Mouse (Mus musculus): ENCODE results near the gene Aqp2. TPM values are rescaled to one million over a fixed set of nuclear protein-coding genes. Genes with fewer than 3 reads are reported as not detected.

Gene Aqp2
- polyA plus RNA-seq, 1 experiment from 2014 or later: not detected

DNA sequence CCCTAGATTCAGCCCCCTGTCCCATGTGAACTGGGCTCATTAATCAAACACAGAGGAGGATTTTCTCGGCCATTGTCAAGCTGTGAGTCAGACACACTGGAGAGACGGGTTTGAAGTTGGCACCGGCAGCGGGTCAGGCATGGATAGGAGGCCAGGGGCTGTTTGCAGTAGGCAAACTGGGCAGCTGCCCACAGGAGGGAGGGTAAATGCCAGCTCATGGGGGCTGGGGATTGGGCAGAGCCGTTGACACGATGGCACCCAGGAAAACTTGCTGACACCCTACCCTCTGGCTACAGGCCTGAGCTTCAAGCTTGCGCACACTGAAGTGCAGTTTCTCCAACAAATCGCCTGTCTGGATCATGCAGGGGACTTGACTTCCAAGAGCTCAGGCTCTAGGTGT, 13.3 kb downstream of the Aqp2 start:
- no peak overlapping the region for H3K4me2 ChIP-seq (ENCODE audit: low read length)
- WGBS: 68% methylated on average over 8 of the region's 8 CpGs
- no peak overlapping the region for H3K4me3 ChIP-seq (ENCODE audit: control insufficient read depth in 1 of 2, insufficient read depth in 1 of 2, low read depth in 1 of 2, low read length in 2 of 2)
- no peak for ATAC-seq (ENCODE audit: insufficient number of reproducible peaks, insufficient read depth, low FRiP score, low read depth)
- H3K27ac ChIP-seq (replicated peaks in 1 of 2; ENCODE audit: control insufficient read depth in 1 of 2, insufficient read depth in 1 of 2, low read depth in 2 of 2, low read length in 2 of 2): no peak overlapping the region
- H3K4me1 ChIP-seq (ENCODE audit: control insufficient read depth in 2 of 2, insufficient read depth in 2 of 2, low read length in 2 of 2): peaks cover 0 to 8% of the 10 kb centered on the region in 2 experiments; a peak in 2 of 4 replicates
- no peak overlapping the region for H3K9ac ChIP-seq (ENCODE audit: low read length)
- H3K27me3 ChIP-seq (ENCODE audit: control insufficient read depth, insufficient read depth, low read length): peaks cover 91% of the 10 kb centered on the region
- no peaks in the 10 kb centered on the region for H3K36me3 ChIP-seq (ENCODE audit: control insufficient read depth, insufficient read depth, low read length)
- no peaks in the 10 kb centered on the region for H3K9me3 ChIP-seq (ENCODE audit: control insufficient read depth, low read length)

DNA sequence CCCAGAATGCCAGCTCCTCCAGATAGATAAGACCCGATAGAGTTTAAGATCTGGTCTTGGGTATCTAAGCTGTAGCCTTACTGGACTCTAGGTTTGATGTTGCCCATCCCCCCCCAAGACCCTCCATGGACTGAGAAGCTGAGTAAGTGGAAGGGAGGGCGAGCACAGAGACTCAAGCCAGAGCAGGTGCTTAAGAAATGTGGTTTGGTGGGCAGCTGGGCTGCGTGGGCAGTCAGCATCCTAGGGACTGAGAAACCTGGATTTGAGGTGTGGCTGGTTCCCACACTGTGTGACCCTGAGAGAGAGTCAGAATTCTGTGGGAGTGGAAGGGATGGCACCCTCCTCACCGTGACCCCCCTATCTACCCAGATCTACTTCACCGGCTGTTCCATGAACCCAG, 14.0 kb downstream of the Aqp2 start:
- H3K27me3 ChIP-seq (ENCODE audit: control insufficient read depth, insufficient read depth, low read length): peaks cover 91% of the 10 kb centered on the region
- H3K27ac ChIP-seq (replicated peaks in 1 of 2; ENCODE audit: control insufficient read depth in 1 of 2, insufficient read depth in 1 of 2, low read depth in 2 of 2, low read length in 2 of 2): no peak overlapping the region
- 76% methylated on average over 5 of the region's 5 CpGs for WGBS
- no peak overlapping the region for H3K9ac ChIP-seq (ENCODE audit: low read length)
- ATAC-seq (ENCODE audit: insufficient number of reproducible peaks, insufficient read depth, low FRiP score, low read depth): no peak
- H3K4me1 ChIP-seq (ENCODE audit: control insufficient read depth in 2 of 2, insufficient read depth in 2 of 2, low read length in 2 of 2): peaks cover 0 to 8% of the 10 kb centered on the region in 2 experiments; a peak in 2 of 4 replicates
- no peaks in the 10 kb centered on the region for H3K9me3 ChIP-seq (ENCODE audit: control insufficient read depth, low read length)
- no peak overlapping the region for H3K4me2 ChIP-seq (ENCODE audit: low read length)
- H3K36me3 ChIP-seq (ENCODE audit: control insufficient read depth, insufficient read depth, low read length): no peaks in the 10 kb centered on the region
- H3K4me3 ChIP-seq (ENCODE audit: control insufficient read depth in 1 of 2, insufficient read depth in 1 of 2, low read depth in 1 of 2, low read length in 2 of 2): no peak overlapping the region

DNA sequence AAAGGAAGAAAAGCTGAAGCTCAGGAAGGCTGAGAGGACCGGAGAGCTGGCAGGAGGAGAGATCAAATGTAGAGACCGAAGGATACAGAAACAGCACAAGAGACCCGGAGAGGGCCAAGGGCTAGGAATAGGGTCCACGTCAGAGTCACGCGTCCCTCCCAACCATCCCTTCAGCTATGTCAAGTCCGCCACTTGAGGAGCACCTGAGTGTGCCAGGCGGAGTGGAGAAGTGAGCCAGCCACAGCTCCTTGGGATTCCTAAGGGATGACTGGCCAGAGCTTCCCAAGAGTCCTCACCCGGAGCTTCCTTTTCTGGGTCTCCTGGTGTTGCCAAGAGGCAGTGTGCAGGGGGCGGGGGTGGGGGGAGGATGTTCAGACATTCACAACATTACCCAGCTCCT, 16.1 kb downstream of the Aqp2 start:
- H3K9ac ChIP-seq (ENCODE audit: low read length): no peak overlapping the region
- ATAC-seq (ENCODE audit: insufficient number of reproducible peaks, insufficient read depth, low FRiP score, low read depth): no peak
- H3K27me3 ChIP-seq (ENCODE audit: control insufficient read depth, insufficient read depth, low read length): peaks cover 85% of the 10 kb centered on the region
- no peak overlapping the region for H3K4me3 ChIP-seq (ENCODE audit: control insufficient read depth in 1 of 2, insufficient read depth in 1 of 2, low read depth in 1 of 2, low read length in 2 of 2)
- peaks cover 2 to 12% of the 10 kb centered on the region in 2 experiments; a peak in 3 of 4 replicates for H3K4me1 ChIP-seq (ENCODE audit: control insufficient read depth in 2 of 2, insufficient read depth in 2 of 2, low read length in 2 of 2)
- no peak overlapping the region for H3K27ac ChIP-seq (replicated peaks in 1 of 2; ENCODE audit: control insufficient read depth in 1 of 2, insufficient read depth in 1 of 2, low read depth in 2 of 2, low read length in 2 of 2)
- no peaks in the 10 kb centered on the region for H3K9me3 ChIP-seq (ENCODE audit: control insufficient read depth, low read length)
- 72% methylated on average over 9 of the region's 10 CpGs for WGBS
- H3K4me2 ChIP-seq (ENCODE audit: low read length): no peak overlapping the region
- H3K36me3 ChIP-seq (ENCODE audit: control insufficient read depth, insufficient read depth, low read length): no peaks in the 10 kb centered on the region

DNA sequence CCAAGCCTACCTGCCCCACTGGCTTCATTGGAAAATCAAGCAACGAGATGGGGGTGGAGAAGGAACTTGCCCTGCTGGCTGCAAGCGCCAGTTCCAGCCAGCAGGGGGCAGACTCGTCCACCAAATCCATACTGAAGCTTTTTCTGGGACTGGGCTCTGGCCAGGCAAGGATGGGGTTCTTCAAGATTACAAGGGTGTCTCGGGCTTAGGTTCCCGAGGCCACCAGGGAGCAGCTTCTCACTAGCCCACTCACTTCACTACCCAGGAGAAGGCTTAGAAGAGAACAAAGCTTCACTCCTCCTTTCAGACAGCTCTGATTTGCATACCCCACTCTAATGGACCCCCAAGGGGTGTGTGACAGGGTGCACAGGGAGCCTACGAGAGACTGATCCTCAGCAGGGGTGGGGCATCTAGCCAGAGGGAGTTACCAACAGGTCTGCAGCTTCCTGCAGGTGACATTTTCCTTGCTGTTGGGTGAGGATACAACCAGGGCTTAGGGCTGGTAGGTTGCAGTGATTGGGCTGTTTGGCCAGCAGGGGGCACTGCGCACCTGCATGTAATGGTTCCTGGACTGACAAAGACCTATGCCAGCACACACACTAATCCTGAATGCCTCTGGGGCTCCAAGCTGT, 17.3 kb downstream of the Aqp2 start:
- peaks cover 80% of the 10 kb centered on the region for H3K27me3 ChIP-seq (ENCODE audit: control insufficient read depth, insufficient read depth, low read length)
- H3K4me1 ChIP-seq (ENCODE audit: control insufficient read depth in 2 of 2, insufficient read depth in 2 of 2, low read length in 2 of 2): peaks cover 3 to 8% of the 10 kb centered on the region in 2 experiments; a peak in 3 of 4 replicates
- H3K4me3 ChIP-seq (ENCODE audit: control insufficient read depth in 1 of 2, insufficient read depth in 1 of 2, low read depth in 1 of 2, low read length in 2 of 2): no peak overlapping the region
- ATAC-seq (ENCODE audit: insufficient number of reproducible peaks, insufficient read depth, low FRiP score, low read depth): peak; percentile 38; the same call in 1 of the 2 replicates
- no peak overlapping the region for H3K27ac ChIP-seq (replicated peaks in 1 of 2; ENCODE audit: control insufficient read depth in 1 of 2, insufficient read depth in 1 of 2, low read depth in 2 of 2, low read length in 2 of 2)
- no peak overlapping the region for H3K9ac ChIP-seq (ENCODE audit: low read length)
- WGBS: 1% methylated on average over 7 of the region's 7 CpGs
- no peak overlapping the region for H3K4me2 ChIP-seq (ENCODE audit: low read length)
- H3K36me3 ChIP-seq (ENCODE audit: control insufficient read depth, insufficient read depth, low read length): no peaks in the 10 kb centered on the region
- H3K9me3 ChIP-seq (ENCODE audit: control insufficient read depth, low read length): no peaks in the 10 kb centered on the region

DNA sequence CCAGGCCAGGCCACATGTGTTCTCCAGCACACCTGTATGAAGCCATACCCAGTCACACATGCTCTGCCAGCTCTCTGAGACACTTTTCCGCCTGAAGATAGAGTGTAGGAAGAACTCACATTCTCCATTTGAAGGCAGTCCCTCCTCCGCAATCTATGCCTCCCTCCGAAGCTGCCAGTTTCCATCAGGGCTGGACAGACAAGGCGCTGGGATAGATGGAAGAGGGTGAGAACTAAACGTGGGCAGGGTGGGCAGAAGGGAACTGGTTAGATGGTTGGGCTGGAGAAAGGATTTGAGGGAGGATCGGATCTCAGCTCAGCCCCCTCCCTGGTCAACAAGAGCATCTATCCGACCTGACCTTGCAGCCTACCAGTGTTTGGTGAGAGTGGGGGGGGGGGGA, 18.0 kb downstream of the Aqp2 start:
- no peak for ATAC-seq (ENCODE audit: insufficient number of reproducible peaks, insufficient read depth, low FRiP score, low read depth)
- Histone ChIP-seq H3K27ac (replicated peaks in 1 of 2; ENCODE audit: control insufficient read depth in 1 of 2, insufficient read depth in 1 of 2, low read depth in 2 of 2, low read length in 2 of 2) (no peak overlapping the region), H3K4me1 (ENCODE audit: control insufficient read depth in 2 of 2, insufficient read depth in 2 of 2, low read length in 2 of 2) (peaks cover 9 to 13% of the 10 kb centered on the region in 2 experiments; a peak in 3 of 4 replicates), H3K4me3 (ENCODE audit: control insufficient read depth in 1 of 2, insufficient read depth in 1 of 2, low read depth in 1 of 2, low read length in 2 of 2) (no peak overlapping the region), H3K27me3 (ENCODE audit: control insufficient read depth, insufficient read depth, low read length) (peaks cover 73% of the 10 kb centered on the region), H3K9ac (ENCODE audit: low read length) (no peak overlapping the region), H3K9me3 (ENCODE audit: control insufficient read depth, low read length) (no peaks in the 10 kb centered on the region), H3K36me3 (ENCODE audit: control insufficient read depth, insufficient read depth, low read length) (no peaks in the 10 kb centered on the region), H3K4me2 (ENCODE audit: low read length) (no peak overlapping the region)
- WGBS: 58% methylated on average over 7 of the region's 7 CpGs

DNA sequence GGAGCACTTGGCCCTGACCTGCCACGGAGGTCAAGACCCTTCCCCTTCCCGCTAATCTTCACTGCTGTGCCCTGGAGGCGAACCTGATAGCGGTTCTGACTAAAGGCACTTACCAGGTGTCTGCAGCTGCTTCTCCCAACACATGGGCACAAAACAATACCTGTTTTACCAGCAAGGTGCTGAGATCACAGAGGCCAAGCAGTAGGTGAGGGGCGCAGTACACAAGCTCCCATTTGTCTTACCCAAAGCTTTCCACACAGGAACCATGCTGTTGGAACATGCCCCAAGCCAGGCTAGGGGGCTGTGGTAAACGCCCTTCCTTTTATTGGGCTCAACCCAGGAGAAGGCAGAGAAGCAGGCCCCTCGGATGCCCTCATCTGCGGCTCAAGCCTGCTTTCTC, 18.7 kb downstream of the Aqp2 start:
- peaks cover 12 to 17% of the 10 kb centered on the region in 2 experiments for H3K4me1 ChIP-seq (ENCODE audit: control insufficient read depth in 2 of 2, insufficient read depth in 2 of 2, low read length in 2 of 2)
- ATAC-seq (ENCODE audit: insufficient number of reproducible peaks, insufficient read depth, low FRiP score, low read depth): no peak
- no peak overlapping the region for H3K4me2 ChIP-seq (ENCODE audit: low read length)
- no peak overlapping the region for H3K9ac ChIP-seq (ENCODE audit: low read length)
- no peaks in the 10 kb centered on the region for H3K36me3 ChIP-seq (ENCODE audit: control insufficient read depth, insufficient read depth, low read length)
- H3K27me3 ChIP-seq (ENCODE audit: control insufficient read depth, insufficient read depth, low read length): peaks cover 71% of the 10 kb centered on the region
- no peaks in the 10 kb centered on the region for H3K9me3 ChIP-seq (ENCODE audit: control insufficient read depth, low read length)
- WGBS: 46% methylated on average over 8 of the region's 8 CpGs
- no peak overlapping the region for H3K27ac ChIP-seq (replicated peaks in 1 of 2; ENCODE audit: control insufficient read depth in 1 of 2, insufficient read depth in 1 of 2, low read depth in 2 of 2, low read length in 2 of 2)
- H3K4me3 ChIP-seq (ENCODE audit: control insufficient read depth in 1 of 2, insufficient read depth in 1 of 2, low read depth in 1 of 2, low read length in 2 of 2): no peak overlapping the region

DNA sequence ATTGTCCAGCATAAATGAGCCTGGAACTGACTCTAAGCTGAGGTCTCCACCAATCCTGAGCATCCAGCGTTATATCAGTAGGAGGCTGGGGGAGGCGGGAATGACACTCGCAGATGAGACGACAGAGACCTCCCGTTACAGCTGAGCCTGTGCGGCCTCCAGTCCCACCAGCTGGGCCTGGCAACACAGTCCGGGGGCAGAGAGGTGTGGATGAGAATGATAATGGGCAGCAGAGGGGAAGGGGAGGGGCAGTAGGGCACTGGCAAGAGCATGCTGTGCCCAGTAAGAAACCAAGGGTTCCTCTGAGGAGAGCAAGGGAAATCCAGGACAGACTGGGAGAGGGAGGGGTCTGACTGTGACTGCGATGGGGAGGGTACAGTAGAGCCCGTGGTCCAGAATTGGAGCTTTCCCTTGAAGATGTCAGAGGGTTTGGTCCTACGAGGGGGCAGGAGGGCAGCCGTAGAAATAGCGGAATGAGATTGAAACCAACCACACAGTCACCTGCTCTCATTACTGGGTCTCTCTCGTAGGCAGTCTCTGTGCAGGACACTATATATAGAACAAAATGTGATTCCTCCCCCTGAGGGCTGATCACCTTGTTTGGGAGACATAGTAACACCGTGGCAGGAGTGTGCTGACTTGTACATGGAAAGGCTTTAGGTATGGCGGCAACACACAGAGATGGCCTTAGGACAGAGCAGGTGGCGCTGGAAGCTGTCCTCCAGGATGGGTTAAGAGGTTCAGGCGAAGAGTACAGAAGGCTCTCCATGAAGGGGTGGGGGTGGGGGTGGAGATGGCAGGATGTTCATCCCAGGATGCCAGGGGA, 20.6 kb downstream of the Aqp2 start:
- ATAC-seq (ENCODE audit: insufficient number of reproducible peaks, insufficient read depth, low FRiP score, low read depth): no peak
- Histone ChIP-seq H3K36me3 (ENCODE audit: control insufficient read depth, insufficient read depth, low read length) (no peaks in the 10 kb centered on the region), H3K9ac (ENCODE audit: low read length) (no peak overlapping the region), H3K4me1 (ENCODE audit: control insufficient read depth in 2 of 2, insufficient read depth in 2 of 2, low read length in 2 of 2) (peaks cover 17 to 21% of the 10 kb centered on the region in 2 experiments), H3K27ac (replicated peaks in 1 of 2; ENCODE audit: control insufficient read depth in 1 of 2, insufficient read depth in 1 of 2, low read depth in 2 of 2, low read length in 2 of 2) (no peak overlapping the region), H3K4me3 (ENCODE audit: control insufficient read depth in 1 of 2, insufficient read depth in 1 of 2, low read depth in 1 of 2, low read length in 2 of 2) (no peak overlapping the region), H3K27me3 (ENCODE audit: control insufficient read depth, insufficient read depth, low read length) (peaks cover 54% of the 10 kb centered on the region), H3K9me3 (ENCODE audit: control insufficient read depth, low read length) (no peaks in the 10 kb centered on the region), H3K4me2 (ENCODE audit: low read length) (peak overlapping the region; percentile 27)
- WGBS: 45% methylated on average over 17 of the region's 17 CpGs
